Mouse (Mus musculus): ENCODE results near the gene Mrps24. TPM values are rescaled to one million over a fixed set of nuclear protein-coding genes. Genes with fewer than 3 reads are reported as not detected.
A peak's percentile ranks its signal among the peaks of the same experiment; 100 is the strongest.

The Mrps24 gene
- polyA plus RNA-seq (2014; fragmentation: Nextera tagmentation; extraction: Ambion mirVana) = 203 and 204 TPM in 2 replicates

- Histone ChIP-seq H3K36me3 (ENCODE audit: control insufficient read depth, insufficient read depth, low read length) (peaks cover 18% of the 10 kb centered on the region), H3K4me1 (replicated peaks; ENCODE audit: control insufficient read depth, insufficient read depth, low read length) (no peaks in the 10 kb centered on the region), H3K27ac (ENCODE audit: low read depth, low read length) (no peak within 1 kb of the TSS), H3K9ac (ENCODE audit: low read depth, low read length) (no peak within 1 kb of the TSS), H3K9me3 (ENCODE audit: control insufficient read depth, low read length) (no peaks in the 10 kb centered on the region), H3K27me3 (replicated peaks; ENCODE audit: control insufficient read depth, insufficient read depth, low read length) (no peaks in the 10 kb centered on the region), H3K4me2 (no peak within 1 kb of the TSS), H3K4me3 (ENCODE audit: low read depth, low read length) (no peak within 1 kb of the TSS)
- 86% methylated on average over 14 of the region's 14 CpGs for WGBS
- no peak for DNase-seq (ENCODE audit: low spot score)
- ATAC-seq (replicated peaks; ENCODE audit: low FRiP score) = no peak
These were observed at the start of gene Mrps24 for GRCm38 (mm10) chr11:5715630-5716105. Mrps24 (minus strand) TSS chr11:5715680.

GRCm38 (mm10) chr11:5762633-5762982 is 47.1 kb upstream of the Mrps24 start:
- Histone ChIP-seq H3K27me3 (replicated peaks; ENCODE audit: control insufficient read depth, insufficient read depth, low read length) (no peaks in the 10 kb centered on the region), H3K36me3 (ENCODE audit: control insufficient read depth, insufficient read depth, low read length) (no peaks in the 10 kb centered on the region), H3K4me3 (ENCODE audit: low read depth, low read length) (peak overlapping the region; percentile 90), H3K4me2 (peak overlapping the region; percentile 74), H3K27ac (ENCODE audit: low read depth, low read length) (peak overlapping the region; percentile 93; the same call in 1 of the 2 replicates), H3K9ac (ENCODE audit: low read depth, low read length) (peak overlapping the region; percentile 98; the same call in 1 of the 2 replicates), H3K4me1 (replicated peaks; ENCODE audit: control insufficient read depth, insufficient read depth, low read length) (peaks cover 7% of the 10 kb centered on the region), H3K9me3 (ENCODE audit: control insufficient read depth, low read length) (no peaks in the 10 kb centered on the region)
- no peak for DNase-seq (ENCODE audit: low spot score)
- WGBS = 13% methylated on average over 6 of the region's 6 CpGs
- ATAC-seq (replicated peaks; ENCODE audit: low FRiP score) = peak; percentile 50

- Histone ChIP-seq H3K4me2 (peak within 1 kb of the TSS; percentile 74), H3K4me3 (ENCODE audit: low read depth, low read length) (peak within 1 kb of the TSS; percentile 90), H3K36me3 (ENCODE audit: control insufficient read depth, insufficient read depth, low read length) (no peaks in the 10 kb centered on the region), H3K27ac (ENCODE audit: low read depth, low read length) (peak within 1 kb of the TSS; percentile 93), H3K9me3 (ENCODE audit: control insufficient read depth, low read length) (no peaks in the 10 kb centered on the region), H3K4me1 (replicated peaks; ENCODE audit: control insufficient read depth, insufficient read depth, low read length) (peaks cover 7% of the 10 kb centered on the region), H3K9ac (ENCODE audit: low read depth, low read length) (peak within 1 kb of the TSS; percentile 98), H3K27me3 (replicated peaks; ENCODE audit: control insufficient read depth, insufficient read depth, low read length) (no peaks in the 10 kb centered on the region)
- ATAC-seq (replicated peaks; ENCODE audit: low FRiP score) = peak; percentile 99
- peak; percentile 99 for DNase-seq (ENCODE audit: low spot score)
- 0% methylated on average over 68 of the region's 68 CpGs for whole genome bisulfite sequencing
These were observed 46.5 kb upstream of the Mrps24 start, which contains the start of gene Urgcp for GRCm38 (mm10) chr11:5761820-5762632. Urgcp (minus strand) TSS chr11:5762376.

GRCm38 (mm10) chr11:5753755-5754154 is 38.3 kb upstream of the Mrps24 start:
- Histone ChIP-seq H3K4me1 (replicated peaks; ENCODE audit: control insufficient read depth, insufficient read depth, low read length) (no peaks in the 10 kb centered on the region), H3K9ac (ENCODE audit: low read depth, low read length) (no peak overlapping the region), H3K4me3 (ENCODE audit: low read depth, low read length) (no peak overlapping the region), H3K9me3 (ENCODE audit: control insufficient read depth, low read length) (peaks cover 8% of the 10 kb centered on the region; the same call in 1 of the 2 replicates), H3K27me3 (replicated peaks; ENCODE audit: control insufficient read depth, insufficient read depth, low read length) (no peaks in the 10 kb centered on the region), H3K4me2 (no peak overlapping the region), H3K36me3 (ENCODE audit: control insufficient read depth, insufficient read depth, low read length) (peaks cover 5% of the 10 kb centered on the region; the same call in 1 of the 2 replicates), H3K27ac (ENCODE audit: low read depth, low read length) (no peak overlapping the region)
- 94% methylated on average over 2 of the region's 2 CpGs for WGBS
- no peak for DNase-seq (ENCODE audit: low spot score)
- ATAC-seq (replicated peaks; ENCODE audit: low FRiP score) = no peak

- ATAC-seq (replicated peaks; ENCODE audit: low FRiP score) = no peak
- WGBS = 69% methylated on average over 2 of the region's 2 CpGs
These were observed 29.5 kb upstream of the Mrps24 start for GRCm38 (mm10) chr11:5744951-5745350.

GRCm38 (mm10) chr11:5742106-5742505 is 26.6 kb upstream of the Mrps24 start:
- Histone ChIP-seq H3K9me3 (ENCODE audit: control insufficient read depth, low read length) (no peaks in the 10 kb centered on the region), H3K4me3 (ENCODE audit: low read depth, low read length) (no peak overlapping the region), H3K4me2 (no peak overlapping the region), H3K27ac (ENCODE audit: low read depth, low read length) (no peak overlapping the region), H3K4me1 (replicated peaks; ENCODE audit: control insufficient read depth, insufficient read depth, low read length) (0 out of 2 replicates have a peak, but pooled peaks cover 3% of the 10 kb centered on the region), H3K27me3 (replicated peaks; ENCODE audit: control insufficient read depth, insufficient read depth, low read length) (no peaks in the 10 kb centered on the region), H3K9ac (ENCODE audit: low read depth, low read length) (no peak overlapping the region), H3K36me3 (ENCODE audit: control insufficient read depth, insufficient read depth, low read length) (no peaks in the 10 kb centered on the region)
- ATAC-seq (replicated peaks; ENCODE audit: low FRiP score) (no peak), DNase-seq (ENCODE audit: low spot score) (no peak)
- 72% methylated on average over 7 of the region's 7 CpGs for WGBS

More at GRCm38 (mm10) chr11:5744951-5745350, 29.5 kb upstream of the Mrps24 start:
- DNase-seq (ENCODE audit: low spot score) = no peak
- Histone ChIP-seq H3K9ac (ENCODE audit: low read depth, low read length) (no peak overlapping the region), H3K4me1 (replicated peaks; ENCODE audit: control insufficient read depth, insufficient read depth, low read length) (0 out of 2 replicates have a peak, but pooled peaks cover under 1% of the 10 kb centered on the region), H3K4me3 (ENCODE audit: low read depth, low read length) (no peak overlapping the region), H3K27me3 (replicated peaks; ENCODE audit: control insufficient read depth, insufficient read depth, low read length) (no peaks in the 10 kb centered on the region), H3K36me3 (ENCODE audit: control insufficient read depth, insufficient read depth, low read length) (no peaks in the 10 kb centered on the region), H3K4me2 (no peak overlapping the region), H3K9me3 (ENCODE audit: control insufficient read depth, low read length) (no peaks in the 10 kb centered on the region), H3K27ac (ENCODE audit: low read depth, low read length) (no peak overlapping the region)

GRCm38 (mm10) chr11:5740965-5741627 is 25.6 kb upstream of the Mrps24 start:
- Histone ChIP-seq H3K27me3 (replicated peaks; ENCODE audit: control insufficient read depth, insufficient read depth, low read length) (no peaks in the 10 kb centered on the region), H3K9ac (ENCODE audit: low read depth, low read length) (peak overlapping the region; percentile 98), H3K4me1 (replicated peaks; ENCODE audit: control insufficient read depth, insufficient read depth, low read length) (0 out of 2 replicates have a peak, but pooled peaks cover 3% of the 10 kb centered on the region), H3K4me3 (ENCODE audit: low read depth, low read length) (peak overlapping the region; percentile 93), H3K9me3 (ENCODE audit: control insufficient read depth, low read length) (no peaks in the 10 kb centered on the region), H3K27ac (ENCODE audit: low read depth, low read length) (peak overlapping the region; percentile 87), H3K36me3 (ENCODE audit: control insufficient read depth, insufficient read depth, low read length) (no peaks in the 10 kb centered on the region), H3K4me2 (peak overlapping the region; percentile 90)
- under 1% methylated on average over 39 of the region's 50 CpGs for WGBS
- ATAC-seq (replicated peaks; ENCODE audit: low FRiP score) (peak; percentile 97), DNase-seq (ENCODE audit: low spot score) (peak; percentile 80)

GRCm38 (mm10) chr11:5740599-5740964 is 25.1 kb upstream of the Mrps24 start:
- Histone ChIP-seq H3K9ac (ENCODE audit: low read depth, low read length) (peak overlapping the region; percentile 98), H3K4me3 (ENCODE audit: low read depth, low read length) (peak overlapping the region; percentile 93), H3K4me2 (peak overlapping the region; percentile 90), H3K27ac (ENCODE audit: low read depth, low read length) (peak overlapping the region; percentile 87), H3K4me1 (replicated peaks; ENCODE audit: control insufficient read depth, insufficient read depth, low read length) (0 out of 2 replicates have a peak, but pooled peaks cover 3% of the 10 kb centered on the region), H3K27me3 (replicated peaks; ENCODE audit: control insufficient read depth, insufficient read depth, low read length) (no peaks in the 10 kb centered on the region), H3K36me3 (ENCODE audit: control insufficient read depth, insufficient read depth, low read length) (no peaks in the 10 kb centered on the region), H3K9me3 (ENCODE audit: control insufficient read depth, low read length) (no peaks in the 10 kb centered on the region)
- DNase-seq (ENCODE audit: low spot score) = no peak
- peak; percentile 55 for ATAC-seq (replicated peaks; ENCODE audit: low FRiP score)
- 3% methylated on average over 26 of the region's 26 CpGs for WGBS
